Mouse (Mus musculus) liver, embryonic 16.5 days (tissue): Measurements from ENCODE around the gene Fam20b. TPM values are rescaled to one million over a fixed set of nuclear protein-coding genes. Genes with fewer than 3 reads are reported as not detected.

Experiments
- ATAC-seq: fragments of 200-750 bp; cut with Nextera tagmentation; 2 replicates; pipeline ENCODE4 v1.8.0; 2017; ENCODE audit warnings: low read depth, mild to moderate bottlenecking, moderate number of reproducible peaks, moderate library complexity
- H3K27ac ChIP-seq: fragments of 300-500 bp; sonication (generic); 2 replicates; pipeline ENCODE4 v1.5.1; 2014; ENCODE audit warnings: mild to moderate bottlenecking, low read length
- H3K27me3 ChIP-seq: fragments of 300-500 bp; sonication (generic); 2 replicates; pipeline ENCODE4 v1.6.1; 2014; ENCODE audit warnings: low read depth, low read length, mixed read lengths; ENCODE audit not compliant: control insufficient read depth, insufficient read depth
- H3K36me3 ChIP-seq: fragments of 300-500 bp; sonication (generic); 2 replicates; pipeline ENCODE4 v1.6.1; 2014; ENCODE audit warnings: mild to moderate bottlenecking; ENCODE audit not compliant: control insufficient read depth, insufficient read depth
- H3K4me1 ChIP-seq: fragments of 300-500 bp; sonication (generic); 2 replicates; pipeline ENCODE4 v1.6.1; 2014; ENCODE audit warnings: low read depth, low read length, mixed read lengths; ENCODE audit not compliant: control insufficient read depth
- H3K4me2 ChIP-seq: fragments of 300-500 bp; sonication (generic); 2 replicates; pipeline ENCODE4 v1.6.1; 2014; ENCODE audit warnings: low read depth, low read length, mixed read lengths
- H3K4me3 ChIP-seq: fragments of 300-500 bp; sonication (generic); 2 replicates; pipeline ENCODE4 v1.5.1; 2014; ENCODE audit warnings: low read depth, mild to moderate bottlenecking, low read length
- H3K9ac ChIP-seq: fragments of 300-500 bp; sonication (generic); 2 replicates; pipeline ENCODE4 v1.6.1; 2014; ENCODE audit warnings: low read depth, low read length
- H3K9me3 ChIP-seq: fragments of 300-500 bp; sonication (generic); replicated peaks from 2 replicates; pipeline ENCODE4 v1.6.1; 2016; ENCODE audit warnings: low read length; ENCODE audit not compliant: control insufficient read depth
- WGBS: fragments of 180-500 bp; shearing (Covaris S2); extraction: QIAGEN DNeasy Blood & Tissue Kit; methylation state at CpG from one replicate; pipeline ENCODE4 v1.1.7; 2014; ENCODE audit not compliant: insufficient replicate concordance; 5-methylcytosine and 5-hydroxymethylcytosine counted together
- polyA plus RNA-seq: library from polyadenylated mRNA; unstranded; fragments of >200 nt; fragmentation: Nextera tagmentation; extraction: Ambion mirVana; gene quantifications from 2 replicates; pipeline ENCODE4 v1.2.1, GENCODE M21; 2015

Gene Fam20b
- polyA plus RNA-seq, 1 experiment from 2014 or later, result 8.0 TPM

DNA sequence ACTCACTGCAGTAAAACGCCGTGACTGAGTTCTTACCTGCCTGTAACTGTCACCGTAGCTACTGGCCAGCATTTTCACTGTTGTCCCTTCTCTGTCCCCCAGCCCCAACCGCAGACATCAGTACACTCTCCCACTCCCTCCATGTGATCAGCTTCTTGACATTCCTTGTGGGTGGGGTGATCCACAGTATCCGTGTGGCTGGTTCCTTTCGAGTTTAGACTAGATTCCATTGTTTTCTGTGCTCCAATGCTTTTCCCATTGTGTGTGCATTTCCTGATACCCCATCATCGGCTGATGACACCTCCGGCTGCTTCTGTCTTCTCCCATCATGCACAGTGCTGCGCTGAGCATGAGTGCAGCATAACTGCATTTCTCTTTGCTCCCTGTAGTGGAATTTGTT lies 68.3 kb downstream of the Fam20b start:
- no peak for ATAC-seq
- H3K27me3 ChIP-seq, result no peaks in the 10 kb centered on the region
- no peaks in the 10 kb centered on the region for H3K9me3 ChIP-seq
- no peaks in the 10 kb centered on the region for H3K4me1 ChIP-seq
- WGBS, result 76% methylated on average over 9 of the region's 9 CpGs
- no peak overlapping the region for H3K4me2 ChIP-seq
- no peaks in the 10 kb centered on the region for H3K36me3 ChIP-seq
- H3K4me3 ChIP-seq, result no peak overlapping the region
- no peak overlapping the region for H3K27ac ChIP-seq
- no peak overlapping the region for H3K9ac ChIP-seq

DNA sequence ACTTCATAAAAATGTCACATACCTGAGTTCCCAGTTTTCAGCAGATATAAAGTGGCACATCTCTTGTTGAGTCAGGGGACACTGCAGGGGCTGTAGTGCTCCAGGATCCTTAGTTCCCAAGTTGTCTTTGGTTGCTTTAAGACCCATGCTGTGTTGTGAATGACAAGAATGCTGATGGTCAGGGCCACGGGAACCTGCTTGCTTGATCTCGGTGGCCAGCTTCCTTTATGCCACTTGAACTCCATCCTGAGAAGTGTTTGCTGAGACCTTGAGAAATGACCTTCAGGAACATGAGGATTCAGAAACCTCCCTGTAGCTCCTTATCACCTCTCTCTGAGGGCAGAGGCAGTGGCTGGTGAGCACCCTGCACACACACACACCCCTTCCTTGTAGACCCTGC lies 70.2 kb downstream of the Fam20b start:
- no peaks in the 10 kb centered on the region for H3K36me3 ChIP-seq
- 60% methylated on average over 2 of the region's 2 CpGs for WGBS
- H3K9me3 ChIP-seq, result no peaks in the 10 kb centered on the region
- no peak overlapping the region for H3K9ac ChIP-seq
- H3K4me2 ChIP-seq, result no peak overlapping the region
- no peaks in the 10 kb centered on the region for H3K27me3 ChIP-seq
- no peak overlapping the region for H3K27ac ChIP-seq
- H3K4me3 ChIP-seq, result no peak overlapping the region
- H3K4me1 ChIP-seq, result no peaks in the 10 kb centered on the region
- ATAC-seq, result no peak

DNA sequence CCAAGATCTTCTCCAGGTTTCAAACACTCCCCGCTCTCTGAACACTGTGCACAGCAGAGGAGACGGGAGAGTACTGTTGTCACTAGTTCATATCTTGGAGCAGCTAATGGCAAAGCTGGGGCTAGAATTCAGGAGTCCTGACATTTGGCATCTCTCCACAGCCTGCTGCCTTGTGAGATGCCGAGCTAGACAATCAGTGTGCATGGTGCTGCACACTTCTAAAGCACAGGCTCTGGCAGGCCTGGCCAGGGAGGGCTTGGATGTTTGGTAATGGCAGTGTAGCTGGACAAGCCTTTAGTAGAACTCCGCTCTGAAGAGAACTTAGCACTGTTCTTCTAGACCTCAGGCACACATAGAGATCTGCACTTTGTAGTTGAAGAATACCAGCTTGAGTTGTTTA lies 72.9 kb downstream of the Fam20b start:
- Histone ChIP-seq H3K9ac (no peak overlapping the region), H3K4me1 (peaks cover 2% of the 10 kb centered on the region), H3K36me3 (no peaks in the 10 kb centered on the region), H3K27me3 (no peaks in the 10 kb centered on the region), H3K9me3 (no peaks in the 10 kb centered on the region), H3K27ac (no peak overlapping the region), H3K4me3 (no peak overlapping the region), H3K4me2 (no peak overlapping the region)
- 78% methylated on average over 4 of the region's 4 CpGs for WGBS
- ATAC-seq, result no peak

DNA sequence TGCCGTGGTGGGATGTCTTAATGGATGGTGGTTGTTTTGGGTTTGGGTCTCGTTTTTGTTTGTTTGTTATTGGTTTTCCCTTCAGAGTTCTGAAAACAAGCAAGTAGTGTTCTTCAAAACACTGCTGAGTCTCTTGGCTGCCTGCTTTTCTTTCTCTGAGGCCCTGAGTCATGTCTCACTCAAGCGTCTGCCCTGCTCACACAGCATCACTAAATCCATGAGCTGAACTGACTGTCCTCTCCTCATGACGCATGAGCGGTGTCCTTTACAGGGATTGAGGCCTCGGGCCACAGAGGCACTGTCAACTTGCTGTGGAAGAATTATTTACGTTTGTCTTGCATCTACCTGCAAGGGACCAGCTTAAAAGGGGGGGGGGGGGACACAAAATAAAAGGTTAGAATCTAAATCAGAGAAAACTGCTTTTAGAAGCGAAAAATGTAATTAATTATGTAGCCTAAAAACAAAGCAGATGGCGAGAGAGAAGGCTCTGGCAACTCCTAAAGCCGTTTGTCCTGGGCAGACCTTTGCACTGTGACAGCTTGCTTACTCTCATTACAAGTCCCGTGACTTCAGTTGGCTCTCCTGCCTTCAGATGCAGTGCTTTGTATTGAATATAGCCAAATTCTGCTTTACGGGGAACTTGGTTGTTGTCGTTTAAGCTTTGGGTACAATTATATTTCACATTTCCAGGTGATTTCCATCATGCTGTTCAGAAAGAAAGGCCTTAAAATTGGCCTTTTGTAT lies 73.9 kb downstream of the Fam20b start:
- H3K27ac ChIP-seq, result no peak overlapping the region
- H3K36me3 ChIP-seq, result no peaks in the 10 kb centered on the region
- ATAC-seq, result no peak
- H3K9me3 ChIP-seq, result no peaks in the 10 kb centered on the region
- WGBS, result 73% methylated on average over 13 of the region's 13 CpGs
- peaks cover 2% of the 10 kb centered on the region for H3K4me1 ChIP-seq
- H3K4me2 ChIP-seq, result no peak overlapping the region
- no peaks in the 10 kb centered on the region for H3K27me3 ChIP-seq
- no peak overlapping the region for H3K4me3 ChIP-seq
- no peak overlapping the region for H3K9ac ChIP-seq

DNA sequence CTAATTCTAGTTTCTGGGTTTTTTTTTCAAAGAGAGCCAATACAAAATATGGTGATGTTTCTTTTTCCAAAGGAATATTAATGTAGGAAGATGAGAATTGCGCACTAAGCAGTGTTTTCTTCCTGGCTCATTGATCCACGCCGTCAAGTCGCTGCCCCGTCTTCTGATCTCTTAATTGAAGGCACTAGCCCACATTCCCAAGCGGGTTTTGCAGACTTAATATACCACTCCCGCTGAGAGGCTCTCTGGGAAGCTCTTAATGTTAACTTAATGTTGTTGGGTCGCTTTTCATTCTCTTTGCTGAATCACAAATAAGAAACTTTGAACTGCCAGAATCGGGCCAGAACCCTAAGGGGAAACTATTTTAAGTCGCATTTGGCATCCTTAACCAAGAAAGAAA lies 74.8 kb downstream of the Fam20b start:
- WGBS, result 81% methylated on average over 10 of the region's 10 CpGs
- no peak overlapping the region for H3K9ac ChIP-seq
- no peak overlapping the region for H3K4me2 ChIP-seq
- no peak overlapping the region for H3K4me3 ChIP-seq
- H3K4me1 ChIP-seq, result peaks cover 2% of the 10 kb centered on the region
- H3K27me3 ChIP-seq, result no peaks in the 10 kb centered on the region
- H3K36me3 ChIP-seq, result no peaks in the 10 kb centered on the region
- no peaks in the 10 kb centered on the region for H3K9me3 ChIP-seq
- no peak overlapping the region for H3K27ac ChIP-seq
- no peak for ATAC-seq

DNA sequence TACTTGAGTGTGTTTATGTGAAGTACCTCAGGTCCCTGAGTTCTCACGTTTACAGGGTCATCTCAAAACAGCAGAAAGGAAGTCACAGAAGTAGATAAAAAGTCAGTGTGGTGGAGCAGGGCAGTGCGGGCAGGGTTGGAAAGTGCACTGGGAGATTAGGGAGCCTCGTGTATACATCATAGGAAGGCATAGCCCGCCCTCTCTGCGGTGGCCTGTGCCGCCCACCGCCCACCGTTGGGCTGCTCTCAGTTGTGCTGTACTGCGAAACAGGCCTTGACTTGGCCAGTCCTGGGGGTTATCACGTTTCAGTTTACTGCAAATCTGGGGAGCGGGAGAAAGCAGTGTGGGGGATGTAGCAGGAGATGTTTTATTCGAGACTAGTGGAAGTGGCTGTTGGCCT lies 76.1 kb downstream of the Fam20b start:
- H3K27me3 ChIP-seq, result no peaks in the 10 kb centered on the region
- peaks cover 2% of the 10 kb centered on the region for H3K4me1 ChIP-seq
- H3K36me3 ChIP-seq, result no peaks in the 10 kb centered on the region
- H3K9ac ChIP-seq, result no peak overlapping the region
- no peak for ATAC-seq
- H3K9me3 ChIP-seq, result no peaks in the 10 kb centered on the region
- WGBS, result 46% methylated on average over 12 of the region's 12 CpGs
- no peak overlapping the region for H3K27ac ChIP-seq
- H3K4me3 ChIP-seq, result no peak overlapping the region
- no peak overlapping the region for H3K4me2 ChIP-seq

DNA sequence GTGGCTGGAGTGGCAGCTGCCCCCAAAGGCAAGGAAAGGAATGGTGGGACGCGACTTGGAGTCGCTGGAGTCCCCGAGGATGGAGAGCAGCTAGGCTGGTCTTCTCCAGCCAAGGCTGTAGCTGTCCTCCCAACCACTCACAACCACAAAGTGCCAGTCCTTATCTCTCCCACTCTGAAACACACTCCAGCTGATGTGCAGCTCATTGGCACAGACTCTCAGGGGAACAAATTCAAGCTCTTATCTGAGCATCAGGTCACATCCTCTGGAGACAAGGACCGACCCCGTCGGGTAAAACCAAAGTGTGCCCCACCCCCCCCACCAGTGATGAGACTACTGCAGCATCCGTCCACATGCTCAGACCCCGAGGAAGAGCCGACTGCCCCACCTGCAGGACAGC lies 77.1 kb downstream of the Fam20b start:
- Histone ChIP-seq H3K27ac (no peak overlapping the region), H3K4me2 (no peak overlapping the region), H3K4me1 (peaks cover 2% of the 10 kb centered on the region), H3K4me3 (no peak overlapping the region), H3K27me3 (no peaks in the 10 kb centered on the region), H3K9ac (no peak overlapping the region), H3K36me3 (no peaks in the 10 kb centered on the region), H3K9me3 (no peaks in the 10 kb centered on the region)
- ATAC-seq, result 0 out of 2 replicates have a peak, but pooled peaks have one; percentile 47
- WGBS, result 40% methylated on average over 10 of the region's 10 CpGs

DNA sequence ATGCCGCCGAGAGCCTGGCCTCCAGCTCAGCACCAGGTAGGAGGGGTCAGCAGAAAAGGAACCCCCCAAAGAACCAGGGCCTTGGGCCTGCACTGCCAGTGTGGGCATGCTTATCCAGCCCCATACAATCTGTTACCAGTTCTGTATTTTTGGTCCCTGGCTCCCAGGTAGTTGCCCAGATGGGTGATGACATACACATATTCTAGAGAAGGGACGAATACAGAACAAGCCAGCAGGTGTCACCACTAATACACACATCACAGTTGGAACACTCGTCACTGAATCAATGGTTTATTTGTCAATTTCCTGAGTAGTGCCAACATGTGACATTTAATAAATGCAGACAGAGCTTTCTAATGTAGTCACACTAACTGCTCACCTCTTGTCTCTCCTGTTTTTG lies 78.3 kb downstream of the Fam20b start:
- H3K27me3 ChIP-seq, result no peaks in the 10 kb centered on the region
- no peak overlapping the region for H3K27ac ChIP-seq
- no peaks in the 10 kb centered on the region for H3K36me3 ChIP-seq
- WGBS, result 58% methylated on average over 4 of the region's 4 CpGs
- no peak; the same call in 1 of the 2 replicates for ATAC-seq
- peaks cover 2% of the 10 kb centered on the region for H3K4me1 ChIP-seq
- H3K4me3 ChIP-seq, result no peak overlapping the region
- H3K4me2 ChIP-seq, result no peak overlapping the region
- no peaks in the 10 kb centered on the region for H3K9me3 ChIP-seq
- H3K9ac ChIP-seq, result no peak overlapping the region

DNA sequence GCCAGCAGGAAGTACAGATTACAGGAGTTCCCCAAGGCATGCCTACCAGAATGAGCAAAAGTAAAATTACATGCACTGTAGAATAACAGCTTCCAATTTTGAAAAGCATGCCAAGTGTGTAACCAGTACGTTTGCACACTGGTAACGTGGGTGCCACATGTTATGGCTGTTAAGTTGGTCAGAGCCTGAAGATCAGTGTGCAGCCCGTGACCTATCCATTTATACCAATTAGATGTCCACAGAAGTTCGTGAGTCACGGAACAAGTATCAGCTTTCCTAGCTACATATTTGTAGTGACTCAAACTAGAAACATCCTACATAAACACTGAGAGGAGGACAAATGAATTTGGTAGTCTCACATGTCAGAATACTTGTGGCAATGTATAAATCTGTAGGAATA lies 79.4 kb downstream of the Fam20b start:
- Histone ChIP-seq H3K9me3 (no peaks in the 10 kb centered on the region), H3K4me2 (no peak overlapping the region), H3K27me3 (no peaks in the 10 kb centered on the region), H3K36me3 (0 out of 2 replicates have a peak, but pooled peaks cover 2% of the 10 kb centered on the region), H3K27ac (no peak overlapping the region), H3K9ac (no peak overlapping the region), H3K4me1 (peaks cover 2% of the 10 kb centered on the region), H3K4me3 (no peak overlapping the region)
- ATAC-seq, result no peak
- WGBS, result 70% methylated on average over 5 of the region's 5 CpGs
